Mouse (Mus musculus) MN1 (cell line): ENCODE measurements around the gene Hoxc5.

Experiments used
- DNase-seq: peaks from one replicate; pipeline ENCODE4 v3.0.0-alpha.2; 2016; ENCODE audit warnings: low spot score

Hoxc5 gene

GRCm38 (mm10) chr15:102967511-102968397 is 511 bp downstream of the Hoxc5 start:
- peak; percentile 74 for DNase-seq

GRCm38 (mm10) chr15:102969296-102969695 is 2.1 kb downstream of the Hoxc5 start:
- DNase-seq, result no peak

DNA sequence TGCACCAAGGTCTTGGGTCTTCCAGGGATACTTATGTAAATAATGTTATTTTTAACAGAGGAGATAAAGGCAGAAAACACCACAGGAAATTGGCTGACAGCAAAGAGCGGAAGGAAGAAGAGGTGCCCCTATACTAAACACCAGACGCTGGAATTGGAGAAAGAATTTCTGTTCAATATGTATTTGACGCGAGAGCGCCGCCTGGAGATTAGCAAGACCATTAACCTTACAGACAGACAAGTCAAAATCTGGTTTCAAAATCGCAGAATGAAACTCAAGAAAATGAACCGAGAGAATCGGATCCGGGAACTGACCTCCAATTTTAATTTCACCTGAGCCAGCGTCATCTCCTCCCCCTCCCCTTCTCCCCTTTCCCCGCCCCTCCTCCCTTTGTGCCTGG is 3.5 kb downstream of the Hoxc5 start:
- no peak for DNase-seq

DNA sequence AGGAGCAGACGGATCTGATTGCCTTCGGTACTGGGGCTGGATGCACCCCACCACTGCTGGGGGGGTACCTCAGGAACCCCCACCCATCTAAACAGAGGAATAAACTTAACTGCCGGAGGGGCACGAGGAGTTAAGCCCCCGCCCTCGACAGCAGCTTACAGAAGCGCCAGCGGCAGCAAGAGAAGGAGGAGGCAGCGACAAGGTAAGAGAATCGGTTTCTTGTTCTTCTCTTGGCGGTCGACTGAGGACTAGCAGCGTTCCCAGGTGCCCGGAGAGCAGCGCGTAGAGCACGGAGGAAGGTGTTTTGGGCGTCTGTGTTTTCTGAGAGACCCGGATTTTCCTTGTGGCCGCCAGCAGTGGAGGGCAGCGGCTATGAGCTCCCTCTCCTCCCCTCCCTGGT is 5.0 kb downstream of the Hoxc5 start:
- no peak for DNase-seq

- no peak for DNase-seq
Measured at GRCm38 (mm10) chr15:102972753-102973152, 5.5 kb downstream of the Hoxc5 start.

DNA sequence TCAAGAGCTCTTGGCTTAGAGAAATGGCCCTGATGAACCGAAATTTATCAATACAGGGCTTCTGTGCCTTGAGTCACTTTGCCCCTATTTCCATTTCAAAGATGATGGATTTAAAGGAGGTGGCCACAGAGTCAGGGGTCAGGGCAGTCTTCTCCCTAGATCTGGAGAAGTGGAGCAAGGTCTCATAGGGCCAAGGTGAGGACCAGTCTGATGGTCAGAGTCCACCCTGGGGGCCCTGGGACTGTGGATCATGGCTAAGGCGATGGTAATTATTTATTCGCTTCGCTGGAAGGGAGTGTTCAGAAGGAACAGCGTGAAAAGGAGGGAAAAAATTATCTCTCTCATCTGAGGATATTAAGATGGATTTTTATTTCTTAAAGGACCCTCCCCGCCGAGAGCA is 7.8 kb downstream of the Hoxc5 start:
- DNase-seq, result no peak

- DNase-seq, result peak; percentile 71
Measured at GRCm38 (mm10) chr15:102975688-102976111, 8.5 kb downstream of the Hoxc5 start.

DNA sequence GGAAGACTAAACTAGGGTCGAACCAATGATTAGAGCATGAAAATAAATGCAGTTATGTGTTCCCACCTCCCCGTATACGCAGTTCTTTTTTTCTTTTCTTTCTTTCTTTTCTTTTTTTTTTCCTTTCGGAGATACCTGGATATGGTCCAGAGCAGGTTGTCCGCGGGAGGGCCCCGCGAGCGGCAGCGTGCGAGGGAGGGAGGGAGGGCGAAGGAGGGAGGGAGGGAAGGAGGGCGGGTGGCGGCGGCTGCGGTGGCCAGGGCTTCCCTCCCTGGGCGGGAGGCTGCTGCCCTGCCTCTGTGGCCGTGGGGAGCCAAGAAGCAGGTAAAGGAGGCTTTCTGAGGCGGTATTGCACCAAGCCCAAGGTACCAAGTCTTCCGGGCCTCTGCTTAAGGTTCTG is 8.9 kb downstream of the Hoxc5 start, which contains the start of gene Hoxc9:
Gene Hoxc9, plus strand, starts transcription at position 269 of the 400 bp plus-strand sequence.
- DNase-seq, result peak; percentile 71

GRCm38 (mm10) chr15:102976631-102977422 is 9.6 kb downstream of the Hoxc5 start:
- peak; percentile 57 for DNase-seq

GRCm38 (mm10) chr15:102977423-102977974 is 10.3 kb downstream of the Hoxc5 start:
- DNase-seq, result peak; percentile 66

- DNase-seq, result no peak
Measured at GRCm38 (mm10) chr15:102978615-102979515, 11.6 kb downstream of the Hoxc5 start.

- DNase-seq, result no peak
Measured at GRCm38 (mm10) chr15:102979936-102980335, 12.7 kb downstream of the Hoxc5 start.

- DNase-seq, result no peak
Measured at GRCm38 (mm10) chr15:102980352-102980751, 13.1 kb downstream of the Hoxc5 start.

GRCm38 (mm10) chr15:102980912-102981311 is 13.7 kb downstream of the Hoxc5 start:
- DNase-seq, result peak; percentile 76

DNA sequence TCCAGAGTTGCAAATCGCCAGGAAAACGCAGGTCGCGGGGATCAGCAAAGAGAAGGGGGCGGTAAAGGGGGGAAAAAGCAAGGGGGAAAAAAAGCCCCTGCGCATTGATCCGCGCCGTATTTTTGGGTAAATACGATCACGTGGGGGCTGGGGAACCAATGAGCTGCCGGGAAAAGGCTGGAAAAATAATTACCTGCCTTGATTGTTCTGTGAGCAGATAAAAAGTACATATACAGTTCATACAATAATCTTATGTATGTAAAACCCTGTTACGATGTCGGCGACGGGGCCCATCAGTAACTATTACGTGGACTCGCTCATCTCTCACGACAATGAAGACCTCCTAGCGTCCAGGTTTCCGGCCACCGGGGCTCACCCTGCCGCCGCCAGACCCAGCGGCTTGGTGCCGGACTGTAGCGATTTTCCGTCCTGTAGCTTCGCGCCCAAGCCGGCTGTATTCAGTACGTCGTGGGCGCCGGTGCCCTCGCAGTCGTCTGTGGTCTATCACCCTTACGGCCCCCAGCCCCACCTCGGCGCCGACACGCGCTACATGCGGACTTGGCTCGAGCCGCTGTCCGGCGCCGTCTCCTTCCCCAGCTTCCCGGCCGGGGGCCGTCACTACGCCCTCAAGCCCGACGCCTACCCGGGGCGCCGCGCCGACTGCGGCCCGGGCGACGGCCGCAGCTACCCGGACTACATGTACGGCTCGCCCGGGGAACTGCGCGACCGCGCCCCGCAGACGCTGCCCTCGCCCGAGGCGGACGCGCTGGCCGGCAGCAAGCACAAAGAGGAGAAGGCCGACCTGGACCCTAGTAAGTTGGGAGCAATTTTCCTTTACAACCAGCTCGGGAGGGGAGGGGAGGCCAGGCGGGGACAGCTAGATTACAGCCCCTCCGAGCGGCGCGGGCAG is 14.4 kb downstream of the Hoxc5 start:
- peak; percentile 95 for DNase-seq

DNA sequence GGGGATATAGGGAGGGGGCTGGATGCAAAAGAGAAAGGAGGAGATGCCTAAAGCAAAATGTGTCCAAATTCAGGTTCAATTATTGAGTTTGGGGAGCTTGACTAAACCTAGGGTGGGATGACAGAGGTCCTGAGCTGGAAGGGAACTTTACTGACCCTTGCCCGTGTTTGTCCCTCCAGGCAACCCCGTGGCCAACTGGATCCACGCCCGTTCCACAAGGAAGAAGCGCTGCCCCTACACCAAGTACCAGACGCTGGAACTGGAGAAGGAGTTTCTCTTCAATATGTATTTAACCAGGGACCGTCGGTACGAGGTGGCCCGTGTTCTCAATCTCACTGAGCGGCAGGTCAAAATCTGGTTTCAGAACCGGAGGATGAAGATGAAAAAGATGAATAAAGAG is 16.5 kb downstream of the Hoxc5 start:
- DNase-seq, result no peak

- peak; percentile 32 for DNase-seq
Measured at GRCm38 (mm10) chr15:102984521-102984920, 17.3 kb downstream of the Hoxc5 start.

DNA sequence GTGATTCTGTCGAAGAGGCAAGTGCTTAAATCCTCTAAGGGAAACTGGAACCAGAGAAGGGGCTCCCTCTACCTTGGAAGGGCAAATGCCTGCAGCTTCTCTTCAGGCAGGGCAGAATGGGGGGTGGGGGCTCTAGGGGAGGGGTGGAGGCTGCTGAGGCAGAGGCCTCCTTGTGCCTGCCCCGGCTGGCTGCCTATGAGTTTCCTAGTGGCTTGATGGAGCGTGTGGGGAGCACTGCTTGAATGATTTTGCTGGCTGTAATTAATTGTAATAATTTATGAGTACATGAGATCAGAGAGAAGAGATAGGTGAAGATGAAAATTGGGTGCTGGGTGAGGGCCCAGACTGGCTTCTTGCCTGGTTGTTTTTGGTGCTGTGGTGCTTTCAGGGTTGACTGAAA is 17.7 kb downstream of the Hoxc5 start:
- DNase-seq, result no peak

DNA sequence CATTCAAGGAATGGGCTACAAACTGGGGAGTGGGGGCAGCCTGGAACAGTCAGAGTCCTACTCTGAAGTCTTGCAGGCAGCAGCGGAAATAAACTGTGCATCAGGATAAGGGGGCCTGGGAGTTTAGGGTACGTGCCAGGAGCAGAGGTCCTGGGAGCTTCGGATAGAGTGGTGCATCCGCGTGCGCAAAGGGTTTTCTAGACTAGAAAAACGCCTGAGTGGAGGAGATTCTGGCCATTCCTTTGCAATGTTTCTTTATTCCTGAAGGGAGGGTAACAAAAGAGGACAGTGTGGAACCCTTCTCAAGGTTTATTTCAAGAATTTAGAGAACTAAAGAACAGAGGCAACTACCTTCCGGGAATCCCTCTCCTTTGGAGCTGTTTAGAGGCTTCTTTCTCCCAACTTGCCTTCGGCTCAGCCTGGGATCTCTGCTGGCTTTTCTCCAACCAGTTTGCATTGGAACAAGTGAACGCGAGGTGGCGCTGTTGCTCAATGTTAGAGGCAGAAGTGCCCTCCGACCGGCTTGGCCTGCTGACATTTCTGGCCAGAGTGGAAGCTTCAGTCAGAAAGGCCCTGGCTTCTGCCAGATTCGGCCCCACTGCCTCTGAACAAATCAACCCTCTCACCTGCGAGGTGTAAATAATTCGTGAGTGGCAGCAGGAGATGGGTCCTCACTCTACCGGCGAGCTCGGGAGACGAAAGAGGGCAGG is 20.0 kb downstream of the Hoxc5 start:
- DNase-seq, result peak; percentile 98

DNA sequence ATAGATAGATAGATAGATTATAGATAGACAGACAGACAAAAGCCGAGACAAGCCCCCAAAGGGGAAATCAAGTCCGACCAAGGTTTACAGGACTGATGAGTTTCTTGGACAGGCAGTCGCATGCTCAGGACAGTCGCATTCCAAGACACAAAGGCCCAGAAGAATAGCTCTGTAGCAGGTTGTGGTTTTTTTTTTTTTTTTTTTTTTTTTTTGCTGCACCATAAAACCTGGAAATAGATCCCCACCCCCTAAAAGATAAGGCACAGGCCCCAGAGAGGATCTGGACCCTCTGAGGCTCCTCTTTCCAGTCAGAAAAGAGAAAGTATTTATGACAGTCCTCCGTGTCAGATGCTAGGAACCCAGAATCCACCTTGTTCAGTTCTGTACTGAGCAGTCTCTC is 20.8 kb downstream of the Hoxc5 start:
- DNase-seq, result no peak
